Mouse (Mus musculus): Measurements from ENCODE around the gene Id1.

- TF ChIP-seq CTCF (IDR thresholded peaks at IDR 0.05; ENCODE audit: low read depth) (no peak), EP300 (IDR thresholded peaks at IDR 0.05; ENCODE audit: low read depth) (no peak)
Measured at GRCm38 (mm10) chr2:152738341-152738740, 2.3 kb downstream of the Id1 start.
